Mouse (Mus musculus): ENCODE measurements around the gene Timmdc1.

The Timmdc1 gene

DNA sequence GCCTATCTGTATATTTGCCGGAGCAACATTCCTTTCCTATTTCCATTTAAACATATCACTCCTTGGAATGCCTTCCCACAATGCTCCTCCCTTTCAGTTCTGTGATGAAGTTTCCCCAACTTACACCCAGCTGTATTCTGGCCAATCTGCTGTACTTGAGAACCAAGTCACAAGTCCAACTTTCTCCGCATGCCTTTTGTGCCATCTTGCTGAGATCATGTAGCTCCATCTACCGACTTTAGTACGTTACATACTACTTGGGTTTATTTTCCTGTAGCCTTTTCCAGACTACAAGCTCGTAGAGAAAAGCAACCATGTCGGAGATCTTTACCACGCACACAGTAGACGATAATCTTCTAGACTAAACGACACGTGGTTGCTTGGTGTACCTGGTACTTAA, 28.6 kb downstream of the Timmdc1 start:
- DNase-seq: no peak

GRCm38 (mm10) chr16:38492551-38492950, 29.9 kb downstream of the Timmdc1 start:
- no peak for DNase-seq

- peak; percentile 36 for DNase-seq
Observed at GRCm38 (mm10) chr16:38483582-38484309, 38.7 kb downstream of the Timmdc1 start.

DNA sequence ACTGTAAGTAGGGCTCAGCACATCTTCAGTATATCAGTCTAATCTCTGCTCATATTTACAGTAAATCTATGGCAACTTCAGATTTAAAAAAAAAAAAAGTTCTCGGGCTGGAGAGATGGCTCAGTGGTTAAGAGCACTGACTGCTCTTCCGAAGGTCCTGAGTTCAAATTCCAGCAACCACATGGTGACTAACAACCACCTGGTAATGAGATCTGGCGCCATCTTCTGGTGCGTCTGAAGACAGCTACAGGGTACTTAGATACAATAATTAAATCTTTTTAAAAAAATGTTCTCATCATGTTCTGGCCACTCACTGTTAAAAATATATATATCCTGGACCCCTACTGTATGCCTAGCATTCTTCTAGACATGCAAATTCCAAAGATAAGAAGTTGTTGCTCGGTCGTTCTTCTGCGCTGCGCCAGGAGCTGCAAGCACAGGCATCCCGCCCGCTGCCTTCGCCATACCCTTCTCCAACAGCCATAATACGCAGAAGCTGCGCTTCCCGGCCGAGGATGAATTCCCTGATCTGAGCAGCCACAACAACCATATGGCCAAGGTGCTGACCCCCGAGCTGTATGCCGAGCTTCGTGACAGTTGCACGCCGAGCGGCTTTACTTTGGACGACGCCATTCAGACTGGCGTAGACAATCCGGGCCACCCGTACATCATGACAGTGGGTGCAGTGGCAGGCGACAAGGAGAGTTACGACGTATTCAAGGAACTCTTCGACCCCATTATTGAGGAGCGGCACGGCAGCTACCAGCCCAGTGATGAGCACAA, 39.5 kb downstream of the Timmdc1 start:
- DNase-seq: peak; percentile 74

GRCm38 (mm10) chr16:38481327-38481726, 41.1 kb downstream of the Timmdc1 start:
- no peak for DNase-seq

DNA sequence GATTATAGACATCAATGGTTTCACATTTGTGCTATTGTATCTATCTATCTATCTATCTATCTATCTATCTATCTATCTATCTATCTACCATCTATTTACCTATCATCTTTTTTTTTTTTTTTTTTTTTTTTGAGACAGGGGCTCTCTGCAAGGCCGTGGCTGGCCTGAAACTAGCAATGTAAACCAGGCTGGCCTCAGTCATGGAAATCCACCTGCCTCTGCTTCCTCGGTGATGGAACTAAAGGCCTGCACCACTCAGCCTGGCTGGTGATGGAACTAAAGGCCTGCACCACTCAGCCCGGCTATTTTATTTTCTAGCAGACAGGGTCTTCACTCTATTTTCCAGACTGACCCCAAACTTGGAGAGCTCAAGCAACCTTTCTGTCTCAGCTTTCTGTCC, 44.2 kb downstream of the Timmdc1 start:
- no peak for DNase-seq

DNA sequence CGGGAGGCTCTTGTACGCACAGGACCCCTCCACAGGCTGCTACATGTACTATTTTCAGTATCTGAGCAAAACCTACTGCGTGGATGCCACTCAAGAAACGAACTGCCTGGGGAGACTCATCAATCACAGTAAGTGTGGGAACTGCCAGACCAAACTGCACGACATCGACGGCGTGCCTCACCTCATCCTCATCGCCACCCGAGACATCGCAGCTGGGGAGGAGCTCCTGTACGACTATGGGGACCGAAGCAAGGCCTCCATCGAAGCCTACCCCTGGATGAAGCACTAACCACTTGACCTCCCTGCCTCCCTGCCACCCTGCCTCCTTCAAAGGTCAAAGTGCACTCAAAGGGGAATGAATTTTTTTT, 45.2 kb downstream of the Timmdc1 start:
- peak; percentile 26 for DNase-seq

- DNase-seq: peak; percentile 78
Observed at GRCm38 (mm10) chr16:38476312-38477240, 45.9 kb downstream of the Timmdc1 start.

DNA sequence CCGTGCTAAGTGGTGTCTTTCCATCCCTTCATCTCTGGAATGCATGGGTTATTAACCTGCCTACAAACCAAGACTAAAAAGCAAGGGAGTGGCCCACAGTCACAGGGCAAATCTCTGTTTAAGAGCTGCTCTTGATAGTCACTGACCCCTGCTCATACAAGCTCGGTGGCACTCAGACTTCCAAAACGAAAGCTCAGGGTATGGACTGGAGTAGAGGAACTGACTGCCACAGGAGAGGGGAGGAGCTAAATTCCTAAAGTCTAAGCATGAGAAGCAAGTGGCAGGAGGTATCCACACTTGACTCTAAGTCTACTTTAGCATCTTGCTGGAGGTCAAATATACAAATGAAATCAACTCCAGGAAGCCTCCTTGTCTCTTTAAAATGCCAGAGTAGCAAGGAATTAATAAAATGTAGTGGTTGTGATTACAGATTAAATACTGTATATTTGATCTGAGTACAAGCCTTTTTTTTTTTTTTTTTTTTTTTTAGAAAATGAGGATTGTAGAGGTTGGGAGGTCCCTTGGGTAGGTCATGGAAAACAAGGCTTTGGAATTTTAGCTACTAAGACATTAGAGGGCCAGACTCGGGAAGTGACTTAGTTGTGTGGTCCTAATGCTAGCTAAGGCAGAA, 46.7 kb downstream of the Timmdc1 start:
- DNase-seq: no peak

DNA sequence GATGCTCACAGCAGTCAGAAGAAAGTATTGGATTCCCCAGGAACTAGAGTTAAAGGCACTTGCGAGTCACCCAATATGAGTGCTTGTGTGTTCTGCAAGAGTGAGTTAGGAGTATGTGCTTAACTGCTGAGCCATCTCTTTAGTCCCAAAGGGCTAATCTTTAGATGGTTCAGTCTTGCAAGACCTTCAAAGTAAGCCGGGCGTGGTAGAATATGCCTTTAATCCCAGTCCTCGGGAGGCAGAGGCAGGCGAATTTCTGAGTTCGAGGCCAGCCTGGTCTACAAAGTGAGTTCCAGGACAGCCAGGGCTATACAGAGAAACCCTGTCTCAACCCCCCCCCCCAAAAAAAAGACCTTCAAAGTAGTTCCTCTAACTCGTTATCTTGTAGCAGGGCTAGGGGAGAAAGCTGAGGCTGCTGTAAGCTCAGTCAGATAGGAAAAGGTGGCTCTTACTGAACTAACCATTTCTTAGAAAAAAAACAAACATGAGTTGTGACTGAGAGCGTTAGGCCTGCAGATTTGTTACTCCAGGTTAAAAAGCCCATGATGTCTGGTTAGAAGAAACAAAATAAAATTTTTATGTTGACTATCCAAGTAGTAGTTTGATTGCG, 47.7 kb downstream of the Timmdc1 start:
- DNase-seq: no peak

DNA sequence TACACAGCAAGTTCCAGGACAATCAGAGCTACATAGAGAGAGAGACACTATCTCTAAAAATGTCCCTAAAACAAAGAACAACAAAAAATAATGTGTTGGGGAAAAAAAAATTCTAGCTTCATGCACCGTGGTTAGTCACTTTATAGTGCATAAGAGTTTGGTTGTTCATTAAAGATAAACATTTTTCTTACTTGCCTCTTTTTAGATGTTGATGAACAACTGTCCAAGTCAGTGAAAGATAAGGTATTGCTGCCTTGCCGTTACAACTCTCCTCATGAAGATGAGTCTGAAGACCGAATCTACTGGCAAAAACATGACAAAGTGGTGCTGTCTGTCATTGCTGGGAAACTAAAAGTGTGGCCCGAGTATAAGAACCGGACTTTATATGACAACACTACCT, 48.8 kb downstream of the Timmdc1 start:
- DNase-seq: no peak

- no peak for DNase-seq
Observed at GRCm38 (mm10) chr16:38472507-38472873, 50.0 kb downstream of the Timmdc1 start.

GRCm38 (mm10) chr16:38471697-38472506, 50.6 kb downstream of the Timmdc1 start:
- no peak for DNase-seq

GRCm38 (mm10) chr16:38469437-38469836, 53.0 kb downstream of the Timmdc1 start:
- DNase-seq: no peak

GRCm38 (mm10) chr16:38468706-38469018, 53.8 kb downstream of the Timmdc1 start:
- no peak for DNase-seq

DNA sequence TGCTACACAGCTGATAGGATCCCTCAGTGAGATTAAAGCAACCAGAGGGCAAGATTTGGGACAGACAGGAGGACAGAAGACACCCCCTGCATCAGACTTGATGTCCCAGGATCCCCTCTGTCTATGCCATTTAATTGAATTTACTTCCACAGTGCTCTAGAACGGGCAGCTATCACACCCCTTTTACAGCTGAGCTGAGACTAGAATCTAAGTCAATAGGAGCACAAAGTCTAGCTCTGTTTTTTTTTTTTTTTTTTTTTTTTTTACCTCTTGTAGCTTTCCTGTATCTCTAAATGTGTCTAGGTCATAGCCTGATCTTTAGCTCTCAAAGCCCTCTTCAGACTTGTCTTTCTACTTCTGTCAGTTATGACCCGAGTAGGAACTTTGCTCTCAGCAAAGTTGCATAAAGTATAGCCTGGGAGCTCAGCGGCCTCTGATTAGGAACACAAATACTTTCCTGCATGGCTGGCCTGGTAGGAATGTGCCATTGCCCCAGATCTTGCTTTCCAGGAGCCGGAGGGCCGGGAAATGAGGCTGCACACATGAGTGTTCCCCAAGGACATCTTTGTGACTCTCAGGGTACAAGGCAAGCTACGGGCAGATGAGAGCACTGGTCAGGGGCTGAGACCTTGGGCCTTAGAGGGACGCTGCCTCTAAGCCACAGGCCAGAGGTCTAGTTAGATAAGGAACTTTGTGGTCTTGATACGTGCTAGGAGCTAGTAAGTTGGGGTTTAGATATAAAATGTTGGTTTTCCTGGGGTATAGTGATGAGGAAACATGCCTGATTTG, 54.4 kb downstream of the Timmdc1 start:
- no peak for DNase-seq

DNA sequence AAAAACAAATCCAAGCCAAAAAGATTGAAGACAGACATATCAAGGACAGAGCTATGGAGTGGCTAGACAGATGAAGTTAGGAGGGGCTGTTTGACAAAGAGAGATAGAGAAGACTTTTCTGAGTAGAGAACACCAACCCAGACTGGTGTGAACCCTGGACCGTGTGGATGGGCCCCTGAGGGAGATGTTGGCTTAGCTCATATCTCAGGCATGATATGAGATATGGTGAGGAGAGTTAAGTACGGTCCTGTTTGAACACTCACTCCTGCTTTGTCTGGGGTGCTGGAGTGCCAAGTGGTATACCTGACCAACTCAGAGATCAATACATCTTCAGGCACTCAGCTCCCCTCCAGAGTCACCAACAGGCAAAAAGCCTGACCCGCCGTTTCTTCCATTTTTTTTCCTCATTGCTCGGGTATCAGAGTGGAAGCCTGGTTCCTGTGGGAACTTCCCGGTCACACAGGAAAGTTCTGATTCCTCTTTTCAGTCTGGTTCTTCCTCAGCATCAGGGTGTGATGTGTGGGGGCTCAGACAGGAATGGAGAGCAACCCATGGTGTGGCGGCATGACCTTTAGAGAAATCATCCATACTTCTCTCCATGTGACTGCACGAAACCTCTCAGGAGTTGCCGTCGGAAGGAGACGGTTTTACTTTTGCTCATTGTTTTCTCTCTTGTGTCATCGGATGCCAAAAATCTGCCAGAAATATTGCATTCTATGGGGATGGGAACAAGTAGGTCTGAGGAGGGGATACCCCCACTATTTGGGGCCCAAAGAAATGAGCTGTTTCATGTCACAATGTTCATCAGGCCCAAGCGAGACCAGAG, 55.2 kb downstream of the Timmdc1 start:
- DNase-seq: no peak

GRCm38 (mm10) chr16:38466089-38466488, 56.4 kb downstream of the Timmdc1 start:
- no peak for DNase-seq

DNA sequence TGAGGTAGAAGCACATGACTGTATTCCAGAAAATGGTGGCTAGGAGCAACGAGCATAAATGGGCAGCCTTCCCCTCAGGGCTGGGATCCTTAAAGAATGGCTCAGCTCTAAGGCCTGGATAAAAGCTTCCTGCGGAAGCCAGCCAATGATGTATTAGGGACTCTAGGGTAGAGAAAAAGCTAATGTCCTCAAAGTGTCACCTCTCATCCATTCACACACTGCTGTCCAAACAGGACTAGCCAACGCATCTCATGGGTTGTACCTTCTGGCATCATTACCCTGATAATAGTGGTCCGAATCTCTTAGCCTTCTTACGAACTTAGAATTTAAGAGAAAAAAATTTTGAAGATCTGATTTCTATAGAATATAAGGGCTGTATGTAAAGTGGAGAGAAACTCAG, 59.2 kb downstream of the Timmdc1 start:
- no peak for DNase-seq

DNA sequence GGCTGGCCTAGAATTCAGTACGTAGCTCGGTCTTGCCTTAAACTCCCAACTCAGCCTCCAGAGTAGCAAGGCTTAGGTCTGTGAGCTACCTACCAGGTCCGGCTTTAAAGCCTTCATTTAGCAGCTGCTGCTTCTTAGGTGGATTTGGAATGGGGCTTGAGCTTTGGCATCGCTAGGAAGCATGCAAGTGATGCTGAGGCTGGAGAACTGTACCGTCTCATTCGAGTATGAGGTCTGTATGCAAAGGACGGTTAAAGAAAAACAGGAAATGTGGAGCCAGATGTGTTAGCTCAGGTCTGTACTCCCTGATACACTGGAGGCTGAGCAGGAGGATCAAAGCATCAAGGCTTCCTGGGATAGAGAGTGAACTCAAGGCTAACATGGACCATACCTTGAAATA, 60.3 kb downstream of the Timmdc1 start:
- DNase-seq: no peak

Data from thymus, postnatal 4 days (tissue).